Mouse (Mus musculus): ENCODE results near the gene Adh4.
"Not testable (repeated sequence)": the region's sequence is repeated elsewhere in the genome, so short reads cannot be mapped to it uniquely, and the experiment has no call there.

Adh4 gene

GRCm38 (mm10) chr3:138415121-138415690 is at the start of gene Adh4:
TSS of gene Adh4 (plus strand) at chr3:138415466.
- DNase-seq (ENCODE audit: low read depth) = no peak

- no peak for DNase-seq (ENCODE audit: low read depth)
Measured at GRCm38 (mm10) chr3:138366181-138366580, 49.1 kb upstream of the Adh4 start.

- no peak for DNase-seq (ENCODE audit: low read depth)
Measured at GRCm38 (mm10) chr3:138369546-138369945, 45.7 kb upstream of the Adh4 start.

- DNase-seq (ENCODE audit: low read depth) = not testable (repeated sequence)
Measured at GRCm38 (mm10) chr3:138370289-138370688, 45.0 kb upstream of the Adh4 start.

GRCm38 (mm10) chr3:138373920-138374319 is 41.3 kb upstream of the Adh4 start:
- DNase-seq (ENCODE audit: low read depth) = no peak

- no peak for DNase-seq (ENCODE audit: low read depth)
Measured at GRCm38 (mm10) chr3:138375148-138375547, 40.1 kb upstream of the Adh4 start.

GRCm38 (mm10) chr3:138381133-138381532 is 34.1 kb upstream of the Adh4 start:
- no peak for DNase-seq (ENCODE audit: low read depth)

GRCm38 (mm10) chr3:138387155-138387554 is 28.1 kb upstream of the Adh4 start:
- DNase-seq (ENCODE audit: low read depth) = no peak

GRCm38 (mm10) chr3:138404872-138405271 is 10.4 kb upstream of the Adh4 start:
- DNase-seq (ENCODE audit: low read depth) = no peak

- DNase-seq (ENCODE audit: low read depth) = no peak
Measured at GRCm38 (mm10) chr3:138405341-138405740, 9.9 kb upstream of the Adh4 start.

- DNase-seq (ENCODE audit: low read depth) = no peak
Measured at GRCm38 (mm10) chr3:138405840-138406239, 9.4 kb upstream of the Adh4 start.

- no peak for DNase-seq (ENCODE audit: low read depth)
Measured at GRCm38 (mm10) chr3:138407920-138408319, 7.3 kb upstream of the Adh4 start.

- no peak for DNase-seq (ENCODE audit: low read depth)
Measured at GRCm38 (mm10) chr3:138409585-138409984, 5.7 kb upstream of the Adh4 start.

- no peak for DNase-seq (ENCODE audit: low read depth)
Measured at GRCm38 (mm10) chr3:138410211-138410610, 5.1 kb upstream of the Adh4 start.

GRCm38 (mm10) chr3:138419369-138419768 is 4.1 kb downstream of the Adh4 start:
- no peak for DNase-seq (ENCODE audit: low read depth)

GRCm38 (mm10) chr3:138420385-138420784 is 5.1 kb downstream of the Adh4 start:
- no peak for DNase-seq (ENCODE audit: low read depth)

- no peak for DNase-seq (ENCODE audit: low read depth)
Measured at GRCm38 (mm10) chr3:138423664-138424063, 8.4 kb downstream of the Adh4 start.

- DNase-seq (ENCODE audit: low read depth) = no peak
Measured at GRCm38 (mm10) chr3:138424247-138424646, 9.0 kb downstream of the Adh4 start.

GRCm38 (mm10) chr3:138430360-138430976 is 15.2 kb downstream of the Adh4 start:
- DNase-seq (ENCODE audit: low read depth) = no peak

GRCm38 (mm10) chr3:138431835-138432234 is 16.6 kb downstream of the Adh4 start:
- DNase-seq (ENCODE audit: low read depth) = no peak

GRCm38 (mm10) chr3:138438716-138439115 is 23.4 kb downstream of the Adh4 start:
- DNase-seq (ENCODE audit: low read depth) = no peak

- no peak for DNase-seq (ENCODE audit: low read depth)
Measured at GRCm38 (mm10) chr3:138442203-138442602, 26.9 kb downstream of the Adh4 start.

- peak; percentile 80 for DNase-seq (ENCODE audit: low read depth)
Measured at GRCm38 (mm10) chr3:138442612-138443464, 27.6 kb downstream of the Adh4 start, which contains the start of gene Adh5. TSS of gene Adh5 (plus strand) at chr3:138443093.
